Mouse (Mus musculus): ENCODE data around the gene Olfr479.
"Not testable (repeated sequence)": the region's sequence is repeated elsewhere in the genome, so short reads cannot be mapped to it uniquely, and the experiment has no call there.

Olfr479 gene

DNA sequence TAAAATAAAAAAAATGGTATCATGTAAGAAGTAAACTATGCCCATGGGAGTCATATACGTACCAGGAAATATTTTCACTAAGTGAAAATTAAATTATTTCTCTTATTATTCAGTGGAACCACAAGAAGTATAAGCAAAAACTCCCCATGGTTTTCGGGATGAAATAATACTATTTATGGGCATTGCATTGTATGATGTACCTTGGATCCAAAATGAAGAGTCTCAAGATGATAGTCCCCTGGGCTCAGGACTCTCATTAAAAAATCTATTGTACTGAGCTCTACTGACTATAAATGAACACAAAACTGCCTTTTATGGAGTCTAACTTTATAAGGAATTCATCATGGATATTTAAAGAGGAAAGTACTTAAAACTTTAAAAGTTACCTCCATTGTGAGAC lies at the start of gene Olfr479:
Gene Olfr479, plus strand, starts transcription at position 301 of the 400 bp plus-strand sequence.
- no peak for DNase-seq (ENCODE audit: low read depth)

DNA sequence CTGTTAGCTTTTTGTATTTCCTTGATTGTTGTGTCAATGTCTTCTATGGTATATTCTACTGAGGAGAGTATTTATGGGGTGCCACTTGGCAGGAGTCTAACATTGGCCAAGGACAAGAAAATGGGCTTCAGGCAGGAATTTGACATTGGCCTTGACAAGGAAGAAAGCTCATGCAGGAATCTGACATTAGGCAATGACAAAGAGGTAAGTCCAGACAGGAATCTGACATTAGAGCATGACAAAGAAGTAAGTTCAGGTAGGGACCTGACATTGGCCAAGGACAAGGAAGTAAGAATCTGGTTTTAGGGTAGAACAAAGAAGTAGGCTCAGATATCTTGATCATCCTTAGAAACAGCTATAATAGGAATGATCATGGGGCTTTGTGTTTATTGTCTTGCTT lies 36.2 kb upstream of the Olfr479 start:
- DNase-seq (ENCODE audit: low read depth) = not testable (repeated sequence)

DNA sequence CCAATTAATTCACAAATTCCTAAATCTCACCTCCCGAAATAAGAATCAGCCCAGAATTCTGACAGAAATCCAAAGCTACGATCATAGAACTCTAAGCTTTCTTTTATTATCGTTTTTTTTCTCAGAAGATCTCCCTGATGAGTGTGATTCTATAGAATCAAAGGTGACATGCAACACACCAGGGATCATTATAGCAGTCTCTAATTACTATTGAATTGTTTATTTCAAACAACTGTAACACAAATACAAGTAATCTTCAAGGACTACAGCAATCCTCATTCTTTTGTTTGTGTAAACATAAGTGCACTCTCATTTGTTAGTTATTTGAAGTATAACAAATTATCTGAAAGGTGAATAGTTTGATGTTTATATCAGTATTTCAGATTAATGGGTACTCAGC lies 16.6 kb upstream of the Olfr479 start, which contains the start of gene Olfr478:
Gene Olfr478, minus strand, starts transcription at position 101 of the 400 bp plus-strand sequence.
- no peak for DNase-seq (ENCODE audit: low read depth)

DNA sequence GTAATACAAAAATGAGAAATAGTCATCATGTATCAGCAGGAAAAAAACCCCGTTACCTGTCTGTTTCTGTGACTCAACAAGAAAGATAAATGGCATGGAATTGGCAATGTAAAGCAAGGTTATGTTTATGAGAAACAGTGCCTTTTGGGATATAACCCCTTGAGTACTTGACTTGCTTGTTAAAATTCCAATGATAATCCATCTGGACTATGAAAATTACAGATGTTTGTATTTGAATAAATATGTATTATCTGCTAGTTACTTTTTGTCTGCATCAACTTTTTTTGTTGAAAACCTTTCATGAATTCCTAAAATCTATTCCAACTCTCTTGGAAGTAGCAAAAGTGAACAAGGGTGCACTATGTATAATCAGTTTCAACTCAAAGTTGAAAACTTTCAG lies 16.8 kb downstream of the Olfr479 start, which contains the start of gene Olfr480:
Gene Olfr480, minus strand, starts transcription at position 101 of the 400 bp plus-strand sequence.
- no peak for DNase-seq (ENCODE audit: low read depth)

DNA sequence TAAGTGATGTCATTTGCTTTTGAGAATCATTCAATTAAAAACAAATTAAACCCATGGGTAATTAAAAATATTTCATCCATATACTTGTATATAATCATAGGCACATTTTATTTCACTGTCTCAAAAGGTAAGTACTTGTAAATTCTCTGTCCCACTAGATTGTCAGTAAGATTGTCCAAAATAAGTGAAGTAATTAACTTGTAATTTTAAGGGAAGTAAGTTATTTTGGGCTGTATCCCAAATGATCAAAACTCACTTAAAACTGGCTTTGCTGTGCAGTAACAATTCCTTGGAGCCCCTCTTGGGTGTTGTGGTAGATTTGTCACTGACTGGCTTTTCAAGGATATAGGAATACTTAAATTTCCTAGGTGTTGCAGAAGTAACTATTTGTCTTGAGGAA lies 29.1 kb downstream of the Olfr479 start, which contains the start of gene Olfr481:
Gene Olfr481, plus strand, starts transcription at position 301 of the 400 bp plus-strand sequence.
- DNase-seq (ENCODE audit: low read depth) = no peak

DNA sequence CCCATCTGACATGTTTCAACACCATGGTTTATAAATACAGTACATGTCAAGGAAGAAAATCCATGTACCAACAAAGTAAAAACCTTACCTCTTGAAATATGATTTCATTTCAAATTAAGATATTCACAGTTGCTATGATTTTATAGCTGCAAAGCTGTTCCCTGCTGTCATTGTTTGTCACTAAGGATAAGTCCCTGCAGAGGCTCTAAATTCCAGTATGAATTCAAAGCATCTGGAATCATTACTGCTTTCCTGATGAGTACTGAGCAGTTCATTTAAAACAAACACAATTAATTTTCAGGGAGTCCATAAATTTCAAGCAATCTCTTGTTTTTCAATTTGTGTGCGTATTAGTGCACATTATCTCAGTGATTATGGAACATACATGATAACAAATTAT lies 47.0 kb downstream of the Olfr479 start, which contains the start of gene Olfr482:
Gene Olfr482, minus strand, starts transcription at position 101 of the 400 bp plus-strand sequence.
- no peak for DNase-seq (ENCODE audit: low read depth)

DNA sequence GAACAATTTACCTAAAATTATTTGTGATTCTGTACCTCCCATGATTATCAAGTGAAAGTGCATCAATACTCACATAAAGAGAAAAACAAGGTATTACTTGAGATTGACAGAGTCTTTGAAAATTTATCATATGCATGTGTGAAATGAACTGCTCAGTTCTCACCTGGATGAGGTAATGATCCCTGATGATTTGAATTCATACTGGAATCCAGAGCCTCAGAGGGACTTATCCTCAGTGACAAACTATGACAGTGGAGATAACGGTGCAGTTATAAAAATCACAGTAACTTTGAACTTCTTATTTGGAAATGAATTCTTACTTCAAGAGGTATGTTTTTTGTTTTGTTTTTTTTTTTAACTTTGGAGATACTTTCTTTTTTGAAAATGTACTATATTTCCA lies 50.1 kb downstream of the Olfr479 start, which contains the start of gene Olfr483:
Gene Olfr483, plus strand, starts transcription at position 301 of the 400 bp plus-strand sequence.
- DNase-seq (ENCODE audit: low read depth) = no peak

Measured in induced T-regulatory cell, adult 2 months (primary cell).